Mouse (Mus musculus) gastrocnemius, adult 2 months (tissue): Measurements from ENCODE around the gene Gm20388. TPM values are rescaled to one million over a fixed set of nuclear protein-coding genes. Genes with fewer than 3 reads are reported as not detected.

Experiments
- DNase-seq: peaks from one replicate; pipeline ENCODE4 v3.0.0; 2022
- H3K27ac ChIP-seq: fragments of 200-600 bp; 2 replicates; pipeline ENCODE4 v1.8.1; 2022; ENCODE audit warnings: mild to moderate bottlenecking
- H3K4me3 ChIP-seq: fragments of 200-600 bp; 2 replicates; pipeline ENCODE4 v1.8.1; 2022; ENCODE audit warnings: mild to moderate bottlenecking, moderate library complexity
- CTCF ChIP-seq: fragments of 200-600 bp; IDR thresholded peaks from 2 replicates; pipeline ENCODE4 v1.8.1; 2022; ENCODE audit warnings: antibody characterized with exemption, mild to moderate bottlenecking, moderate library complexity
- intact Hi-C: fragments of 180-260 bp; cut with DNase I; formaldehyde crosslinking; loops from one replicate; pipeline ENCODE4 v1.15.1; 2025
- total RNA-seq, 2 experiments: library from RNA; stranded (reverse); gene quantifications; 2 replicates each; pipeline ENCODE4 v1.2.3; 2021

The Gm20388 gene
- total RNA-seq, 2 experiments from 2014 or later, result 6.1 to 15.0 TPM

DNA sequence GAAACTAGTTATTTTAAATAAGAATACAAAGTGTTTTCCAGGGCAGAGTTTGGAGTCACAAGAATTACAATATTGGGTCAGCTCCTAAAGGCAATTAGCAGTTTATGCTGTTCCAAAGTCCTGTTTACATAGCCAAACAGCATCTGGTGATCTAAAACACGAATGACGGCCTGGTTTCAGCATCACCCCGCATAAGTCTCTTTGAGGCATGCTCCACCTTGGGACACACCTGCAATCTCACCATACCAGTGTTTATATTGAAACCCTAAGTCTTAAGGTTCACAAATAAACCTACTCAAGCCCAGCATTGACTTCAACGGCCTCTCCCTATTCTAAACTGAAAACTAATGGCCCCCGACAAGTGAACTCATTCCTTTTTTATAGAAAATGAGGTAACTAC lies 3049.7 kb downstream of the Gm20388 start:
- intact Hi-C loops, result no loop called here
- DNase-seq, result no peak
- peak overlapping the region; percentile 48; the same call in 1 of the 2 replicates for H3K27ac ChIP-seq
- no peak for TF ChIP-seq CTCF
- H3K4me3 ChIP-seq, result no peak overlapping the region

DNA sequence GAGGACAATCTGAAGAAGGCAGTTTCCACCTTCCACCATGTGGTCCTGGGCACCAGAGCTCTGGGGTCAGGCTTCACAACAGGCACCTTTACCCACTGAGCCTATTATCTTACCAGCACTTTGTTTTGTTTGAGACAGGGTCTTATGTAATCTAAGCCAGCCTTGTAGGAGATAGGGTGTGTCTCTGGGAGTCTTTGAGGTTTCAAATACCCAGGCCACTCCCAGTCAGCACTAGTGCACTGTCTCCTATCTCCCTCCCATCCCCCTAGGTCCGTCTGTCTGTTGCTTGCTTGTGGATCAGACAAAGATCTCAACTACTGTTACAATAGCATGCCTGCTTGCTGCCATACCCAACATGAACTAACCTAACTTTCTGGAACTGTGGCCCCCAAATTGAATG lies 3050.3 kb downstream of the Gm20388 start:
- no peak for TF ChIP-seq CTCF
- Histone ChIP-seq H3K27ac (peak overlapping the region; percentile 48; the same call in 1 of the 2 replicates), H3K4me3 (no peak overlapping the region)
- intact Hi-C loops, result no loop called here
- no peak for DNase-seq

DNA sequence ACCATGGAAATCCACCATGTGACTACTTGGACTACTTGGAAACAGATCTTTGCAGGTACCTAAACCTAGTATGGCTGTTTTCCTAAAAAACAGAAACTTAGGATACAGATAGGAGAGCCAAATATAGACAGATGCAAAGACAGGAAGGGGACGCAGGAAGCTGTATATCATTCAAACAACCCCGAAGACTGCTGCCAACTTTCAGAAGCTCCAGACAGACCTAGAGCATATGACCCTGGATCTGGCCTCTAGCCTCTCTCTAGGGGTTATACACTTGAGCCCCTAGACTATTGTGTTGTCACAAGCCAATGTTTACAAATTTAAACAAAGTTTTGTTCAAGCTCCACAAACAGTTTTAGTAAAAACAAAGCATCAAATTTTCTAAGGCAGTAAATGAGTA lies 3050.8 kb downstream of the Gm20388 start:
- DNase-seq, result no peak
- H3K4me3 ChIP-seq, result no peak overlapping the region; the same call in 1 of the 2 replicates
- intact Hi-C loops, result no loop called here
- H3K27ac ChIP-seq, result peak overlapping the region; percentile 48
- TF ChIP-seq CTCF, result no peak

DNA sequence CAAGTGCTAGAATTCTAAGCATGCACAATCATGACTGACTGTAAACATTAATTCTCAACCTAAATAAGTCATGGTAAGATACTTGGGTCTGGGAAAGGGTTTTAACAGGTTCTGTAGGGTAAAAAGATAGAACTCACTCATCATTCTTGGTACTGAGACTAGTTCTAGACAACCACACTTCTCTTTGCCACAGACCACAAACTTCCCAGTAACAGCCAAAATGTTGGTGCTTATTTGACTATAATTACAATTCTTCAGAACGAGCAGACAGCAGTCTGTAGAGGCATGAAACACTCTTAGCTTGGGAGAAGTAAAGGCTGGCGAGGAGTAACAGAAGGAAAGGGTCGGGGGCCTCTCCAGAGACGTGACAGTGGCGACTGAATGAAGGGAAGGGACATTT lies 3051.4 kb downstream of the Gm20388 start:
- DNase-seq, result no peak
- Histone ChIP-seq H3K4me3 (no peak overlapping the region), H3K27ac (peak overlapping the region; percentile 48; the same call in 1 of the 2 replicates)
- no peak for TF ChIP-seq CTCF
- intact Hi-C loops, result no loop called here

DNA sequence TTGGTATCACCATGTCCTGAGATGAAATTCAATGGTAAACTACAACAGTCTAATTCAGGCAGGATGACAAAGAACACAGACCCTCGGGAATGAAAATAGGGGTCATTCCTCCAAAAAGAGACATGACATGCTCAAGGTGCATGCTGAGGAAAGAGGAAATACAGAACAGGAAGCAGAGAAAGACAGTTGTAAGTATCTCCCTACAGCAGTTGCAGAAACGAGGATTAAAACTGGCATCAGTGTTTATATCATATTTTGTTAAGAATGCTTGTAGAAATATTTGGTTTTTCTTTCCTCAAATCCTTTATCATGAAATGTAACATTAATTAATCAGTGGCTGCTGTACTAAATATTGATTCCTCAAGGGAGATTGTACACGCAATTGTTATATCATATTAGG lies 3056.0 kb downstream of the Gm20388 start:
- intact Hi-C loops, result no loop called here
- no peak for DNase-seq
- H3K4me3 ChIP-seq, result no peak overlapping the region
- TF ChIP-seq CTCF, result no peak
- no peak overlapping the region for H3K27ac ChIP-seq

DNA sequence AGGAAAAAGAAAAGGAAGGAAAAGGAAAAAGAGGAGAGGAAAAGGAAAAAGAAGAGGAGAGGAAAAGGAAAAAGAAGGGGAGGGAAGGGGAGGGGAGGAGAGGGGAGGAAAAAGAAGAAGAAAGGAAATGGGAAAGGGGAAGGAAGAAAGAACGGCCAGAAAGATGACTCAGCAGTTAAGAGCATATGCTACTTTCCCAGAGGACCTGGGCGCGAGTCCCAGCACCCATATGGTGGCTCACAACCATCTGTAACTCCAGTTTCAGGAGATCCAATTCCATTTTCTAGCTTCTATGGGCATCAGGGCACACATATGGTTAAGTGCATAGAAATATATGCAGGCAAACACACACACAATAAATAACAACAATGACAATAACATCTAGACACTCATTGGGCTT lies 3057.5 kb downstream of the Gm20388 start:
- no peak for TF ChIP-seq CTCF
- H3K4me3 ChIP-seq, result no peak overlapping the region
- no peak for DNase-seq
- intact Hi-C loops, result no loop called here
- H3K27ac ChIP-seq, result no peak overlapping the region

DNA sequence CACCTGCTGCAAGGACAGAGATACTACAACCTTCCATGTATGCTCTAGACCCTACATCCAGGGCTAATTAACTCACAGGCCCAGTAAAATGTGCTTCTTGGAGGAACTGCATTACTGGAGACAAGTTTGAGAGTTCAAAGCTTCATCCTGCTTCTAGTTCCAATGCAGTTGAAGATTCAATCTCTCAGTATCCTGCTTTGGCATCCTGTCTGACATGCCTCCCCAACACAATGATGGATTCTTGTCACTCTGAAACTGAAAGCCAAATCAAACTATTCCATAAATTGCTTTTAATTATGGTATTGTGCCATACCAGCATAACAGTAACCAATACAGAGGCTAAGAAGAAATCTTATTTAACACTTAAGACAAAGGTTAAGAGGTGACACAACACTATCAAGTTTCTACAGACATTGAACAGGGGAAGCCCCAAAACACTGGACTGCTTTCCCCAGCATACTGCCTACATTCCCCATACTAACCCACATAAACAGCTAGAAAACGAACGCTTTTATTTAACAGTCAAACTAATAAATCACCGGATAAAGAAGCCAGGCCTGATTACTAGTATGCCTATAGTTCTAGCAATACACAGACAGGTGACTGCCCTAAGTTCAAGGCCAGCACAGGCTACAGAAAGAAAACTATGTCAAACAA lies 3059.5 kb downstream of the Gm20388 start:
- Histone ChIP-seq H3K4me3 (no peak overlapping the region), H3K27ac (no peak overlapping the region)
- intact Hi-C loops, result no loop called here
- DNase-seq, result no peak
- TF ChIP-seq CTCF, result no peak

DNA sequence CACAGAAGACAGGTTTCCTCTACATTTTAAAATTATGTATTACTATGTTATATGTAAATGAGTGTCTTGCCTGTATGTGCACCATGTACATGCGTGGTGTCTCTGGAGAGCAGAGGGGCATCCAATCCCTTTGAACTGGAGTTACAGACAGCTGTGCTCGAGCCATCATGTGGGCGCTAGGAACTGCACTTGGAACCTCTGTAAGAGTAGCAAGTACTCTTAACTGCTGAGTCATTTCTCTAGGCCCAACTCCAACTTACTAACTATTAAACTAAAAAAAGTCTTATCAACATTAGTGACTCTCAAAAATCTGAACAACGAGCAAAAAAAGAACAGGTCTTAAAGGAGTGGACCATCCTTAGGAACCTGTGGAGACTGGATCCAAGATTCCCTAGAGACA lies 3065.4 kb downstream of the Gm20388 start:
- no peak for TF ChIP-seq CTCF
- no peak overlapping the region for H3K4me3 ChIP-seq
- intact Hi-C loops, result no loop called here
- peak overlapping the region; percentile 55 for H3K27ac ChIP-seq
- no peak for DNase-seq

DNA sequence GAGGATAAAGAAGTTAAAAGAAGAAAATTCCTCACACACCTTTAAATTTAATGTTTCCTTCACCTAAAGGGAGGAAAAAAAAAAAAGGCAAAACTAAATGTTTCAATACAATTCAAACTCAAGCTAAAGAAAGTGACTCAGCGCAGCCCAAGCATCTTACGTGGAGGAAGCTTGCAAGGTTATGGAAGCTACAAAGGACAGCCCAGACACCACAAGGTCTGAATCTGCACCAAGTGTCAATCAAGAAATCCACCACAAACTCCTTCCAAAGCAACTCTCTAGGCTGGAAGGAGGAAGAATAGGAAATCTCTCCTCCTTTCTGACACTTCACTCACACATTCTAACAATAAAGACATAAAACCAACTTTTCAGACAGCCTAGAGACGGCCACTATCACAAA lies 3068.8 kb downstream of the Gm20388 start:
- H3K27ac ChIP-seq, result peak overlapping the region; percentile 35
- no peak overlapping the region for H3K4me3 ChIP-seq
- intact Hi-C loops, result no loop called here
- no peak for DNase-seq
- TF ChIP-seq CTCF, result no peak

DNA sequence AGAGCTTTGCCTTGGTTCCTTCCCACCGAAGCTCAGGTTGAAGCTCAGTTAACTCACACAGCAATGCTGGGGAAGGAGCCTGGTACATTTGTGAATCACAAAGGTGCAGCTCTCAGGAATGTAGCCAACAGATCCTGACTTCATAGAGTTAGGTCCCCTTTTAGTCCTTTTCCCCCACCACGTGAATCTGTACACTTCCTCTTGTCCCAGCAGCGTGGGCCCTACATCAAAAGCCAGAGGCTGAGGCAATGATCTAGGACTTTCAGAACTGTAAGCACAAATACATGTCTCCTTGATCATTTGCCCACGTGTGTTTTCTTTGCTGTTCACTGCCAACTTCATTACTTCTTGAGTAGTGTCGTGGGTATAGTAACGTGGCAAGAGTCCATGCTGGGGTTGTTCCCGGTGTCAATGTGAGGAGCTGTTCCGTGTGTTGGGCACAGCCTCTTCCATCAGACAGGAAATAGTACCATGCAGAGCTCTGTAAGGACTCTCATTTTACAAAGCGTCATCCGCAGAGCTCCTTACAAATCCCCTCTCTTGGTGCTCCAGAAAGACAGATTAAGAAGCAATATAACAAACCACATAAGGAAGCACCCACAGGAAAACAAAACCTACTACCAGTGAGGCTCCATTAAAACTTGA lies 3069.3 kb downstream of the Gm20388 start:
- DNase-seq, result no peak
- peak overlapping the region; percentile 35 for H3K27ac ChIP-seq
- intact Hi-C loops, result no loop called here
- no peak for TF ChIP-seq CTCF
- H3K4me3 ChIP-seq, result no peak overlapping the region

DNA sequence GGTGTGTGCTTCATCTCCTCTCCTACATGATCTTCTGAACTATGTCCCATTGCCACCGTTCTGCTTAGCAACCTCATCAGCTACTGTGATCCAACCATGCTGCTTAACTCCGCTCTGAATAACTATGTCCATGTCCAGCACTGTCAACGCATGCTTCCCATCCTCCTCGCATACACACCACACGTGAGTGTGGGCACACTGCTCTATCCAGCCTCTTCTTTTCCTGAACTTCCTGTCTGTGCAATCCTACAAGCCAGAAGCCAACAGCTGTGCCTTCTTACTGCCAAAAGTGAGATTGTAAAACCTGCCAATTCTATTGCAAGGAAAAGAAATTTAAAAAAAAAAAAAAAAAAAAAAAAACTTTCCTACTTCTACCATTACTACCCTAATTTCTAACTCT lies 3071.0 kb downstream of the Gm20388 start:
- H3K27ac ChIP-seq, result no peak overlapping the region
- DNase-seq, result no peak
- intact Hi-C loops, result no loop called here
- TF ChIP-seq CTCF, result no peak
- no peak overlapping the region for H3K4me3 ChIP-seq

DNA sequence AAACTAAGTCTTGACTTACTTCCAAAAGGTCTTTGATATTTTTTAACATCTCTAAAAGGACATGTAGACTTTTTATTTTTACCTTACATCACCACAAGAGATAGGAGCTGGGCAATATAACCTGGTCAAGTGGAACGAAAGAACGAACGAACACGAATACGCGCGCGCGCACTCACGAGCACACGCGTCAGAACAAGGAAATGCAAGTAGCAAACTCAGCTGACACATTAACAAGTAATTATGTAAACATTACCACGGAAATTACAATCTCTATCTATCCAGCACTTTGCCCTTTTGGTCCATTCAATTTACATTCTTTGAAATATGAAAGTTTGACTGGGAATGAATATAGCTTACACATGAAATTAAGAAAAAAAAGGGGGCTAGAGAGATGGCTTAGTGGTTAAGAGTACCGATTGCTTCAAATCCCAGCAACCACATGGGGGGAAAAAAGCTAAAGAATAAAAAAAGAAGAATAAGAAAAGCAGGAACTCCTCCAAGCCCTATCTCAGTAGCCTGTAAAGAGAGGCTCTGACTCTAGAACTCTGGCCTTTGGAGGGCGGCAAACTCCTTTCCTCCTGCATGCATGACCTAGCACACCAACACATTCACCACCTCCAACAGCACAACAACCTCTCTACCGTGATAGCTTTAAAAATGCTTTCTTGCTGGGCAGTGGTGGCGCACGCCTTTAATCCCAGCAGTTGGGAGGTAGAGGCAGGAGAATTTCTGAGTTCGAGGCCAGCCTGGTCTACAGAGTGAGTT lies 3072.7 kb downstream of the Gm20388 start:
- no peak overlapping the region for H3K27ac ChIP-seq
- H3K4me3 ChIP-seq, result no peak overlapping the region
- TF ChIP-seq CTCF, result peak; percentile 22; the same call in 1 of the 2 replicates
- intact Hi-C loops, result no loop called here
- DNase-seq, result no peak

DNA sequence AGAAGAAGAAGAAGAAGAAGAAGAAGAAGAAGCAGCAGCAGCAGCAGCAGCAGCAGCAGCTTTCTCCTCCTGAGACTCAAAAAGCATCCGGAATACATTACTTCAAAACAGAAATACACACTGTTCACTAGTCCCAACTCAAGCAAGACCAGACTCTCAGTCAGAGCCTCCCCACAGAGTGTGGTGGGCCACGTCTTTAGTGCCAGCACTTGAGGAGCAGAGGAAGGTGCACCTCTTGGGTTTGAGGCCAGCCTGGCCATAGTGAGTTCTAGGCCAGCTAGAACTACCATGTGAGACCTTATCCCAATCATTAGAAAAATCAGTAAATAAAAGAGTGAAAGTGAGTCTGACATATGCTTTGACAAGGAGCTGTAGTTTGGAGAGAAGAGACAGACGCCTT lies 3073.5 kb downstream of the Gm20388 start:
- H3K4me3 ChIP-seq, result no peak overlapping the region
- H3K27ac ChIP-seq, result no peak overlapping the region
- TF ChIP-seq CTCF, result no peak
- intact Hi-C loops, result no loop called here
- no peak for DNase-seq
